Mouse (Mus musculus): ENCODE measurements around the gene F12.
A peak's percentile ranks its signal among the peaks of the same experiment; 100 is the strongest.

DNA sequence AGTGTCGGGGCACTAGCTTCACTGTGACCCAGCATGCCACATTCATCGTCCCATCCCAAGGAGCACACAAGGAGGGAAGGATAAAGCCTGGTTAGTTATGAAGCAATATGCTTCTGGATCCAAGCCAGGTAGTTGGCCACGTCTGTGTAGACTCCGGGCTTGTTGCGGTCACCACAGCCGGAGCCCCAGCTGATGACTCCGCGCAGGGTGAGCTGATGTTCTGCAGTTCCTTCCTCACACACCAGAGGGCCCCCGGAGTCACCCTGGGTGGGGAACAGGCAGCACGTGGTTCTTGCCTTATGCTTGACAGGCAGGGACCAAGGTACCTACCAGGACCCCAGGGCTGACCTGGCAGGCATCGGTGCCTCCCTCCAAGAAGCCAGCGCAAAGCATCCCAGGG lies 8.6 kb downstream of the F12 start:
- TF ChIP-seq CTCF (IDR thresholded peaks at IDR 0.05; ENCODE audit: low read depth, low read length) (peak; percentile 35; the same call in 1 of the 2 replicates), POLR2A (IDR thresholded peaks at IDR 0.05; ENCODE audit: borderline replicate concordance, low read depth, low read length) (no peak)
